Comparison of ENCODE assay signal across 9 mouse cellular contexts in the genomic region with DNA sequence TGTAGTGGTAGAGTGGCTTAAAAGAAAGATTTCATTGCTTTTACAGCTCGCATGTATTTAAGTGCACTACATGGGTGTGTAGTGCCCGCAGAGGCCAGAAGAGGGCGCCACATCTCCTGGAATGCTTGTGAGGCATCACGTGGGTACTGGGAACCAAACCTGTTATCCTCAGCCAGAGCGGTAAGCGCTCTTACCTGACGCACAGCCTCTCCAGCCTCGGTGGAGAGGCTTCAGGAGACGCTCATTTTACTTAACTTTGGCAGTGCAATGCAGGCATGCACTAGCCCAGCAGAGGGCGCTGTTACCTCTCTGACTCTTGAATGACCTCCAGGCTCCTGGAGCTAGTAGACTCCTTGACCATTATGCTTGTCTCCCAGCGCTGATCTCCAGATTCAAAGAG. TPM values are rescaled to one million over a fixed set of nuclear protein-coding genes. Genes with fewer than 3 reads are reported as not detected.
DNase-seq lines count a peak whose midpoint lies in the region; ATAC-seq lines count a peak whose summit lies in the region.
"Had no signal": no experiment of that assay in that cellular context is flagged by ENCODE, and none has a peak within 500 bp of the region (broad histone marks: within the 10 kb centered on the region; RNA-seq: fewer than 3 reads in every experiment).

No protein-coding gene starts in this region.

- peak; percentile 44 for DNase-seq in forebrain, embryonic 10.5 days (ENCODE audit: extremely low spot score, low spot score)
- DNase-seq in left cerebral cortex, postnatal 4 days = peak; percentile 50
- no peak for DNase-seq in left cerebral cortex, adult 18-20 months (ENCODE audit: low spot score in 2 of 2)
- DNase-seq in ZHBTc4 (ENCODE audit: low read depth, low spot score) = peak; percentile 98
- DNase-seq in forelimb bud, embryonic 11.5 days (ENCODE audit: low read depth, low spot score) = peak; percentile 21
- DNase-seq in mesoderm, embryonic 11.5 days (ENCODE audit: low read depth, low spot score) = peak; percentile 59
- no peak for DNase-seq in left cerebral cortex, postnatal 10 days (ENCODE audit: extremely low spot score in 1 of 2, low spot score in 2 of 2)

- no peak overlapping the region for H3K4me3 ChIP-seq in forebrain, embryonic 10.5 days
- H3K4me3 ChIP-seq in forebrain, embryonic 13.5 days = no peak overlapping the region

- H3K4me2 ChIP-seq in forebrain, embryonic 13.5 days = no peak overlapping the region

- 24% methylated on average over 11 of the region's 11 CpGs for WGBS in forebrain, embryonic 10.5 days
- 25% methylated on average over 11 of the region's 11 CpGs for WGBS in forebrain, embryonic 13.5 days

- no peak overlapping the region for H3K9ac ChIP-seq in forebrain, embryonic 13.5 days

- H3K9me3 ChIP-seq in forebrain, embryonic 10.5 days = peaks cover 10% of the 10 kb centered on the region; the same call in 1 of the 2 replicates
- H3K9me3 ChIP-seq in forebrain, embryonic 13.5 days (replicated peaks) = peaks cover 8% of the 10 kb centered on the region

- H3K36me3 ChIP-seq in forebrain, embryonic 10.5 days (replicated peaks) = no peaks in the 10 kb centered on the region
- no peaks in the 10 kb centered on the region for H3K36me3 ChIP-seq in forebrain, embryonic 13.5 days (ENCODE audit: poor library complexity, severe bottlenecking)

- no peak for ATAC-seq in forebrain, embryonic 13.5 days

- intact Hi-C loops in left cerebral cortex, postnatal 4 days (cut with DNase I) = no loop called here
- intact Hi-C loops in left cerebral cortex, postnatal 10 days (cut with DNase I) = no loop called here

- H3K27ac ChIP-seq in forebrain, embryonic 10.5 days = no peak overlapping the region
- no peak overlapping the region for H3K27ac ChIP-seq in forebrain, embryonic 13.5 days

- peaks cover 7% of the 10 kb centered on the region; the same call in 1 of the 2 replicates for H3K27me3 ChIP-seq in forebrain, embryonic 10.5 days (ENCODE audit: poor library complexity, severe bottlenecking)
- H3K27me3 ChIP-seq in forebrain, embryonic 13.5 days = 0 out of 2 replicates have a peak, but pooled peaks cover 7% of the 10 kb centered on the region

- H3K4me1 ChIP-seq in forebrain, embryonic 10.5 days = peaks cover 8% of the 10 kb centered on the region
- H3K4me1 ChIP-seq in forebrain, embryonic 13.5 days = no peaks in the 10 kb centered on the region

RNA-seq across cellular contexts. Expression of a gene that starts 8.0 kb away (rescaled TPM):
- polyA plus RNA-seq in forebrain, embryonic 10.5 days (2016; fragmentation: Nextera tagmentation; extraction: Ambion mirVana) = 0.73 and 0.94 TPM in 2 replicates
- polyA plus RNA-seq in forebrain, embryonic 13.5 days (2015; fragmentation: Nextera tagmentation; extraction: Ambion mirVana) = 0.78 and 0.90 TPM in 2 replicates
- total RNA-seq in left cerebral cortex, postnatal 4 days (2021) = 1 to 10 TPM in 1 of 2 experiments, under 1 TPM in 1; 0.97 to 1.3 TPM
- total RNA-seq in left cerebral cortex, adult 18-20 months (2021) = under 1 TPM; 0.79 to 0.98 TPM
- total RNA-seq in left cerebral cortex, postnatal 10 days (2021) = 1 to 10 TPM in 1 of 2 experiments, under 1 TPM in 1; 0.90 to 1.1 TPM

RNA-seq across cellular contexts. Expression of a gene that starts 8.0 kb away (rescaled TPM):
- 210 and 221 TPM in 2 replicates for polyA plus RNA-seq in forebrain, embryonic 10.5 days (2016; fragmentation: Nextera tagmentation; extraction: Ambion mirVana)
- 147 and 168 TPM in 2 replicates for polyA plus RNA-seq in forebrain, embryonic 13.5 days (2015; fragmentation: Nextera tagmentation; extraction: Ambion mirVana)
- total RNA-seq in left cerebral cortex, postnatal 4 days (2021) = 10 to 100 TPM; 72.4 to 76.5 TPM
- 10 to 100 TPM; 55.9 to 63.5 TPM for total RNA-seq in left cerebral cortex, adult 18-20 months (2021)
- 10 to 100 TPM; 48.3 to 54.4 TPM for total RNA-seq in left cerebral cortex, postnatal 10 days (2021)

RNA-seq across cellular contexts. Expression of a gene that starts 46.1 kb away (rescaled TPM):
- polyA plus RNA-seq in forebrain, embryonic 10.5 days (2016; fragmentation: Nextera tagmentation; extraction: Ambion mirVana) = not detected in 2 replicates
- not detected in 2 replicates for polyA plus RNA-seq in forebrain, embryonic 13.5 days (2015; fragmentation: Nextera tagmentation; extraction: Ambion mirVana)
- not detected for total RNA-seq in left cerebral cortex, postnatal 4 days (2021)
- total RNA-seq in left cerebral cortex, adult 18-20 months (2021) = not detected
- not detected for total RNA-seq in left cerebral cortex, postnatal 10 days (2021)
- polyA plus RNA-seq: large intestine, adult 2 months had no signal

Comparison
In these comparisons a context has a peak if more than half of its experiments do, and no peak if none do; other contexts are left out.
1. DNase-seq: peak in forebrain, embryonic 10.5 days (single experiment), left cerebral cortex, postnatal 4 days (single experiment), ZHBTc4 (single experiment), forelimb bud, embryonic 11.5 days (single experiment) and mesoderm, embryonic 11.5 days (single experiment); none in left cerebral cortex, adult 18-20 months (0 of 2) and left cerebral cortex, postnatal 10 days (0 of 2).